Mouse (Mus musculus) heart, adult 2 months (tissue): ENCODE measurements around the gene Pcnx.

Experiments used
- CTCF ChIP-seq: fragments of 200-600 bp; IDR thresholded peaks from 2 replicates; pipeline ENCODE4 v1.8.1; 2022; ENCODE audit warnings: antibody characterized with exemption, mild to moderate bottlenecking, moderate library complexity
- POLR2A ChIP-seq: fragments of 200-500 bp; IDR thresholded peaks from 2 replicates; pipeline ENCODE4 v1.6.1; 2011; ENCODE audit warnings: mild to moderate bottlenecking, low read depth, low read length, control low read depth; ENCODE audit not compliant: insufficient read depth

GRCm38 (mm10) chr12:81915176-81915950 is 55.5 kb downstream of the Pcnx start:
- TF ChIP-seq CTCF, result no peak; the same call in none of the 2 replicates
- no peak for TF ChIP-seq POLR2A
